Mouse (Mus musculus): ENCODE measurements around the gene Cyth1. TPM values are rescaled to one million over a fixed set of nuclear protein-coding genes. Genes with fewer than 3 reads are reported as not detected.

Gene Cyth1
- polyA plus RNA-seq, 1 experiment from 2014 or later, result 24.0 TPM

DNA sequence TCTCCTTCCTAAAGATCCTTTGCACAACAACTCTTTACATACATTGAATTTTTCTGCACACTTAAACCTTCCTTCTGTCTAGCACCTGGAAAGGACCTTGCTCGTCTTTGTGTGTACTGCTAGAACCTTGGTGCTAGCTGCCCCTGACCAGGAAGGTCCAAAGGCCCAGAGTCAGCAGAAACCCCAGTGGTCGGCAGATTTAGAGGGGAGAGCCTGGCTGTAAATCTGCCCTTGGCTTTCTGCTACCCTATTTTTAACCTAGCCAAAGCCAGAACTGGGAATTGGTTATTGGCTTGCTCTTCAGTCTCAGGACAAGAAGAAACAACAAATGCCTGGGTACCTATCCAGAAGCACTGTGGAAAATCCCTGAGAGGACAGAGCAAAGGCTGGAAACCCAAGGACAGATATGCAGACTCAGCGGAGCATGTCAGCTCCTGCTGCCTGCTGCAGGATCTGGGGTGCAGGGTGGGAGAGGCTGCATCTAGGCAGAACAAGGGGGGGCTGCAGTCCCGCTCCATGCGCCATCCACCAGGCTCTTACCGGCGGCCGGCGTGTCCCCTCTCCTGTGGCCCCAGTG lies 46.5 kb downstream of the Cyth1 start:
- H3K4me1 ChIP-seq (ENCODE audit: control insufficient read depth, insufficient read depth, low read length), result peaks cover 79% of the 10 kb centered on the region

GRCm38 (mm10) chr11:118200834-118201830 lies 47.3 kb downstream of the Cyth1 start:
- WGBS, result 41% methylated on average over 11 of the region's 11 CpGs
- peak overlapping the region; percentile 91 for H3K27ac ChIP-seq (ENCODE audit: low read length)
- H3K4me3 ChIP-seq (ENCODE audit: low read length), result peak overlapping the region; percentile 56

More for the DNA sequence above, 46.5 kb downstream of the Cyth1 start:
- Histone ChIP-seq H3K27me3 (ENCODE audit: control insufficient read depth, insufficient read depth, low read length) (no peaks in the 10 kb centered on the region), H3K36me3 (ENCODE audit: control insufficient read depth, insufficient read depth) (no peaks in the 10 kb centered on the region), H3K27ac (ENCODE audit: low read length) (peak overlapping the region; percentile 91), H3K4me3 (ENCODE audit: low read length) (peak overlapping the region; percentile 56), H3K9me3 (replicated peaks; ENCODE audit: control insufficient read depth, low read length) (no peaks in the 10 kb centered on the region), H3K9ac (ENCODE audit: low read length) (peak overlapping the region; percentile 77), H3K4me2 (ENCODE audit: low read depth, low read length) (peak overlapping the region; percentile 80)
- no peak; the same call in 1 of the 2 replicates for ATAC-seq (replicated peaks; ENCODE audit: extremely low read depth, insufficient read depth, low FRiP score)
- 18% methylated on average over 9 of the region's 9 CpGs for WGBS

GRCm38 (mm10) chr11:118198296-118198600 lies 50.1 kb downstream of the Cyth1 start:
- 55% methylated on average over 2 of the region's 2 CpGs for WGBS
- H3K36me3 ChIP-seq (ENCODE audit: control insufficient read depth, insufficient read depth), result no peaks in the 10 kb centered on the region
- peak overlapping the region; percentile 82 for H3K27ac ChIP-seq (ENCODE audit: low read length)
- H3K4me2 ChIP-seq (ENCODE audit: low read depth, low read length), result peak overlapping the region; percentile 35
- no peak for ATAC-seq (replicated peaks; ENCODE audit: extremely low read depth, insufficient read depth, low FRiP score)
- no peaks in the 10 kb centered on the region for H3K9me3 ChIP-seq (replicated peaks; ENCODE audit: control insufficient read depth, low read length)
- H3K4me3 ChIP-seq (ENCODE audit: low read length), result no peak overlapping the region; the same call in 1 of the 2 replicates
- no peaks in the 10 kb centered on the region for H3K27me3 ChIP-seq (ENCODE audit: control insufficient read depth, insufficient read depth, low read length)
- peaks cover 97% of the 10 kb centered on the region for H3K4me1 ChIP-seq (ENCODE audit: control insufficient read depth, insufficient read depth, low read length)
- H3K9ac ChIP-seq (ENCODE audit: low read length), result peak overlapping the region; percentile 63

More at GRCm38 (mm10) chr11:118200834-118201830, 47.3 kb downstream of the Cyth1 start:
- no peaks in the 10 kb centered on the region for H3K9me3 ChIP-seq (replicated peaks; ENCODE audit: control insufficient read depth, low read length)
- H3K9ac ChIP-seq (ENCODE audit: low read length), result peak overlapping the region; percentile 77
- H3K4me2 ChIP-seq (ENCODE audit: low read depth, low read length), result peak overlapping the region; percentile 80
- no peaks in the 10 kb centered on the region for H3K36me3 ChIP-seq (ENCODE audit: control insufficient read depth, insufficient read depth)
- no peak for ATAC-seq (replicated peaks; ENCODE audit: extremely low read depth, insufficient read depth, low FRiP score)
- peaks cover 86% of the 10 kb centered on the region for H3K4me1 ChIP-seq (ENCODE audit: control insufficient read depth, insufficient read depth, low read length)
- H3K27me3 ChIP-seq (ENCODE audit: control insufficient read depth, insufficient read depth, low read length), result no peaks in the 10 kb centered on the region

DNA sequence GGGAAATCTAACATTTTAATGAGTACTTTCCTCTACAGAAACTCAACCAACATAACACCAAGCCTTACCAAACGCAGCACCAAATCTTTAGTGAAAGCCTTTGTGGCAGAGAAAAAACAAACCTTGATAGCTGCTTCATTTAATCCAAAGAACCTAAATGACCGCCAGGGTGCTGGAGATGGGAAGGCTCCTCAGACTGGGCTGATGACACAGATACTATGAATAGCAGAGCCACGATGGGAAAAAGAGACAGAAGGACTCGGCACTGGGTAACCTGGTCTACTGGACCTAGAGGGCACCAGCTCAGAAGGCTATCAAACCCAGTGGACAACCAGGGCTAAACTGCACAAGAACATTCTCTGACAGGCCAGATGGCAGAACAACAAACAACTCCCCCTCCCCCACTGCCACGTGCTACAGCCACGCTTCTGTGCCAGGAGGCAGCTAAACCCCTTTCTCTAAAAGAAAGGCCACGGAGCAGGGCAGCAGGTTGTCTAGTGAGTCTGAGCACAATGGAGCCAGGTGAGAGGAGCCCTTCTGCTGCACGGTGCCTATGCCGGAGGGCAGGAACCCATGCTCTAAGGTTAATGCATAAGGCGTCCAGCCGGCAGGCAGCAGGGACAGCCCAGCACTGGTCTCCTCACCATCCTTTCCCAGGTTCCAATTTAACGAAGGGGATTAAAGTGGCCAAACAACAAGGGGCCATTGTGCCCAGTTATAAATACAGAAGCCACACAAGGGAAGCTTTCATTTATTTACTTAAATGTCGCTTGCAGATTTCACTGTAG lies 50.7 kb downstream of the Cyth1 start:
- H3K9ac ChIP-seq (ENCODE audit: low read length), result peak overlapping the region; percentile 63
- WGBS, result 36% methylated on average over 13 of the region's 13 CpGs
- H3K36me3 ChIP-seq (ENCODE audit: control insufficient read depth, insufficient read depth), result peaks cover 3% of the 10 kb centered on the region; the same call in 1 of the 2 replicates
- ATAC-seq (replicated peaks; ENCODE audit: extremely low read depth, insufficient read depth, low FRiP score), result no peak
- peak overlapping the region; percentile 82 for H3K27ac ChIP-seq (ENCODE audit: low read length)
- H3K4me2 ChIP-seq (ENCODE audit: low read depth, low read length), result peak overlapping the region; percentile 35
- H3K9me3 ChIP-seq (replicated peaks; ENCODE audit: control insufficient read depth, low read length), result no peaks in the 10 kb centered on the region
- H3K27me3 ChIP-seq (ENCODE audit: control insufficient read depth, insufficient read depth, low read length), result no peaks in the 10 kb centered on the region
- H3K4me1 ChIP-seq (ENCODE audit: control insufficient read depth, insufficient read depth, low read length), result peaks cover 97% of the 10 kb centered on the region
- H3K4me3 ChIP-seq (ENCODE audit: low read length), result no peak overlapping the region; the same call in 1 of the 2 replicates

DNA sequence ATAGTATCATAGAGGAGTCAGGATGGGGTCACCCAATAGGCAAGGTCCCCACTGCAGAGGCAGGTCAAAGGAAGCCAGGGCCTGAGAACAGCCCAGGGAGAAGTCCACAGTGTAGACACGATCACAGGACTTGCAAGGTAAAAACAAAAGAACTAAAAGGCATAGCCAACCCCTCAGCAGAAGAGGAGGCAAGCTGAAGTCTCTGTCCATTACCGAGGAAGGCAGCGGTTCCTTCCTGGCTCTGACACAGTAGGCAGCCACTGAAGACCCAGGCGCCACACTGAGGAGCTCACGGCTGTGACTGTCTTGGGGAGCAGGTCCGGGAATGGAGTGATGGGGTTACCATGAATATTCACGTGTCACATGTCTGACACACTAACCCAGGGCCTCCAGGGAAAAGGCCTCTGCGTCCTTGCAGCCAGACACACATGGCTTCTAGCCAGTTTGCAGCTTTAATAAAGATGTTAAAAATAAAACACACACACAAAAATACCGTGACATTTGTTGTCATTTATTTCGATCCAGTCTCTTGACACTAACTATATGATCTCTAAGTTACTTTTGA lies 51.5 kb downstream of the Cyth1 start:
- peaks cover 91% of the 10 kb centered on the region for H3K4me1 ChIP-seq (ENCODE audit: control insufficient read depth, insufficient read depth, low read length)
- WGBS, result 43% methylated on average over 10 of the region's 10 CpGs
- H3K9me3 ChIP-seq (replicated peaks; ENCODE audit: control insufficient read depth, low read length), result no peaks in the 10 kb centered on the region
- ATAC-seq (replicated peaks; ENCODE audit: extremely low read depth, insufficient read depth, low FRiP score), result no peak
- H3K27ac ChIP-seq (ENCODE audit: low read length), result peak overlapping the region; percentile 74
- H3K9ac ChIP-seq (ENCODE audit: low read length), result peak overlapping the region; percentile 51; the same call in 1 of the 2 replicates
- H3K27me3 ChIP-seq (ENCODE audit: control insufficient read depth, insufficient read depth, low read length), result no peaks in the 10 kb centered on the region
- peak overlapping the region; percentile 39 for H3K4me2 ChIP-seq (ENCODE audit: low read depth, low read length)
- H3K36me3 ChIP-seq (ENCODE audit: control insufficient read depth, insufficient read depth), result peaks cover 3% of the 10 kb centered on the region; the same call in 1 of the 2 replicates
- H3K4me3 ChIP-seq (ENCODE audit: low read length), result no peak overlapping the region

DNA sequence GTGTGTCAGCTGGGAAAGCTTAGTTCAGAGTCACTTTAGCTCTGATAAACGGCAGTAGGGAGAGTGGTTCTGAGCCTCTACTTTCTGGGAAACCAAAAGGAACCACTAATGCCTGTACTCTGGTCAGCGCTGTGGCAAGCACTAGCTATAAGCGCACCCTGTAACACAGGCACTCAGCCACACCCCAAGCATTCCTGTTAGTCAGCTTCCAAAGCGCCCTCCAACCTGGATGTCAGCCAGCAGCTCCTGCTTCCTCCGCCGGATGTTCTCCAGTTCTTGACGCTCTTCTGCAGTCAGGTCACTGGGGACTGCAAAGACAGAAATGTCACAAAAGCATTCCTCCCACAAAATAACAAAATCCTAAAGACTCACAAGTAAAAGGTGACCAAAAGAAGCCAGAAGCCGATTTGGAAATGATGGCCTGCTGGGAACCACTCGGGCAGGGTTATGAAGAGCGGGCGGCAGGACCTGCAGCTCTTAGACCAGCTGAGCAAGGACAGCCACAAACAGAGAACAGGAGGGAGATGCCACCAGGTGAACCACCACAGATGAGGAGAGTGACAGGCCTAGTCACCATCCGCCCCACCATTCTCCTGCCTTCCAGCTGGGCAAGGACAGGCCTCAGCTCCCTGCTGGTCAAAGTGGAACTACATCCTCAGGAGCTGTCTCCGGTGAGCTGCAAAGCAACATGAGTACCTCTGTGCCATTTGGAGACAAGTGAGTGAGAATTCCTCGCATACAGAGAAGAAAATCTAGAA lies 54.8 kb downstream of the Cyth1 start:
- peak; percentile 71 for ATAC-seq (replicated peaks; ENCODE audit: extremely low read depth, insufficient read depth, low FRiP score)
- H3K4me3 ChIP-seq (ENCODE audit: low read length), result no peak overlapping the region
- 29% methylated on average over 14 of the region's 14 CpGs for WGBS
- peak overlapping the region; percentile 19 for H3K4me2 ChIP-seq (ENCODE audit: low read depth, low read length)
- no peaks in the 10 kb centered on the region for H3K27me3 ChIP-seq (ENCODE audit: control insufficient read depth, insufficient read depth, low read length)
- H3K4me1 ChIP-seq (ENCODE audit: control insufficient read depth, insufficient read depth, low read length), result peaks cover 57% of the 10 kb centered on the region
- H3K36me3 ChIP-seq (ENCODE audit: control insufficient read depth, insufficient read depth), result peaks cover 8% of the 10 kb centered on the region
- H3K27ac ChIP-seq (ENCODE audit: low read length), result peak overlapping the region; percentile 82
- peak overlapping the region; percentile 23 for H3K9ac ChIP-seq (ENCODE audit: low read length)
- H3K9me3 ChIP-seq (replicated peaks; ENCODE audit: control insufficient read depth, low read length), result no peaks in the 10 kb centered on the region

- Histone ChIP-seq H3K4me2 (ENCODE audit: low read depth, low read length) (peak overlapping the region; percentile 19; the same call in 1 of the 2 replicates), H3K4me1 (ENCODE audit: control insufficient read depth, insufficient read depth, low read length) (peaks cover 51% of the 10 kb centered on the region)
- 74% methylated on average over 5 of the region's 5 CpGs for WGBS
Measured at GRCm38 (mm10) chr11:118192973-118193372, 55.4 kb downstream of the Cyth1 start.

GRCm38 (mm10) chr11:118182768-118183167 lies 65.6 kb downstream of the Cyth1 start:
- Histone ChIP-seq H3K4me3 (ENCODE audit: low read length) (no peak overlapping the region), H3K9ac (ENCODE audit: low read length) (no peak overlapping the region)

More at GRCm38 (mm10) chr11:118192973-118193372, 55.4 kb downstream of the Cyth1 start:
- no peak for ATAC-seq (replicated peaks; ENCODE audit: extremely low read depth, insufficient read depth, low FRiP score)
- H3K36me3 ChIP-seq (ENCODE audit: control insufficient read depth, insufficient read depth), result peaks cover 12% of the 10 kb centered on the region
- no peaks in the 10 kb centered on the region for H3K9me3 ChIP-seq (replicated peaks; ENCODE audit: control insufficient read depth, low read length)
- H3K27ac ChIP-seq (ENCODE audit: low read length), result peak overlapping the region; percentile 82
- no peak overlapping the region for H3K9ac ChIP-seq (ENCODE audit: low read length)
- no peak overlapping the region for H3K4me3 ChIP-seq (ENCODE audit: low read length)
- no peaks in the 10 kb centered on the region for H3K27me3 ChIP-seq (ENCODE audit: control insufficient read depth, insufficient read depth, low read length)

More at GRCm38 (mm10) chr11:118182768-118183167, 65.6 kb downstream of the Cyth1 start:
- H3K27me3 ChIP-seq (ENCODE audit: control insufficient read depth, insufficient read depth, low read length), result no peaks in the 10 kb centered on the region
- ATAC-seq (replicated peaks; ENCODE audit: extremely low read depth, insufficient read depth, low FRiP score), result no peak
- peaks cover 64% of the 10 kb centered on the region for H3K36me3 ChIP-seq (ENCODE audit: control insufficient read depth, insufficient read depth)
- WGBS, result 89% methylated on average over 9 of the region's 9 CpGs
- H3K4me2 ChIP-seq (ENCODE audit: low read depth, low read length), result no peak overlapping the region
- no peaks in the 10 kb centered on the region for H3K9me3 ChIP-seq (replicated peaks; ENCODE audit: control insufficient read depth, low read length)
- H3K27ac ChIP-seq (ENCODE audit: low read length), result no peak overlapping the region
- H3K4me1 ChIP-seq (ENCODE audit: control insufficient read depth, insufficient read depth, low read length), result peaks cover 22% of the 10 kb centered on the region

All from heart, embryonic 16.5 days (tissue).